Mouse (Mus musculus): ENCODE measurements around the gene Mettl7a1. TPM values are rescaled to one million over a fixed set of nuclear protein-coding genes. Genes with fewer than 3 reads are reported as not detected.
"Not testable (repeated sequence)": the region's sequence is repeated elsewhere in the genome, so short reads cannot be mapped to it uniquely, and the experiment has no call there.

The Mettl7a1 gene
- total and polyA plus RNA-seq, 3 experiments, result 17.3 to 34.4 TPM; not detected in 1

- Histone ChIP-seq H3K79me2 (ENCODE audit: control insufficient read depth, insufficient read depth, low read length, poor library complexity) (no peaks in the 10 kb centered on the region), H3K4me1 (ENCODE audit: control insufficient read depth in 1 of 2, insufficient read depth in 2 of 2, low read length in 2 of 2) (no peaks in the 10 kb centered on the region), H3K27ac (ENCODE audit: control insufficient read depth, low read depth, low read length) (no peak overlapping the region), H3K36me3 (ENCODE audit: control insufficient read depth in 1 of 2, insufficient read depth in 2 of 2, low read length in 2 of 2) (no peaks in the 10 kb centered on the region), H3K27me3 (ENCODE audit: control insufficient read depth in 1 of 2, insufficient read depth in 2 of 2, low read length in 2 of 2) (peaks cover 10 to 21% of the 10 kb centered on the region in 2 experiments), H3K9me3 (replicated peaks; ENCODE audit: insufficient read depth, low read length) (no peaks in the 10 kb centered on the region), H3K9ac (ENCODE audit: control insufficient read depth, low read depth, low read length, poor library complexity, severe bottlenecking) (no peak overlapping the region), H3K4me3 (ENCODE audit: control insufficient read depth in 1 of 2, insufficient read depth in 1 of 2, low read depth in 2 of 2, low read length in 2 of 2) (no peak overlapping the region)
- no peak for DNase-seq (ENCODE audit: low read depth, low spot score)
- no peak for TF ChIP-seq MYC (IDR thresholded peaks at IDR 0.05; ENCODE audit: low read depth, low read length)
- TF ChIP-seq ZKSCAN1 (IDR thresholded peaks at IDR 0.05; ENCODE audit: low read depth, low read length), result no peak
- TF ChIP-seq MAX (IDR thresholded peaks at IDR 0.05; ENCODE audit: low read length), result no peak
- no peak for TF ChIP-seq E2F4 (IDR thresholded peaks at IDR 0.05; ENCODE audit: borderline replicate concordance, low read depth, low read length)
- no peak for TF ChIP-seq RCOR1 (IDR thresholded peaks at IDR 0.05; ENCODE audit: low read depth, low read length)
- TF ChIP-seq MYB (IDR thresholded peaks at IDR 0.05; ENCODE audit: low read depth, low read length), result no peak
- TF ChIP-seq NELFE (IDR thresholded peaks at IDR 0.05; ENCODE audit: low read depth, low read length), result no peak
These were observed 51.9 kb downstream of the Mettl7a1 start for GRCm38 (mm10) chr15:100355876-100356275.

DNA sequence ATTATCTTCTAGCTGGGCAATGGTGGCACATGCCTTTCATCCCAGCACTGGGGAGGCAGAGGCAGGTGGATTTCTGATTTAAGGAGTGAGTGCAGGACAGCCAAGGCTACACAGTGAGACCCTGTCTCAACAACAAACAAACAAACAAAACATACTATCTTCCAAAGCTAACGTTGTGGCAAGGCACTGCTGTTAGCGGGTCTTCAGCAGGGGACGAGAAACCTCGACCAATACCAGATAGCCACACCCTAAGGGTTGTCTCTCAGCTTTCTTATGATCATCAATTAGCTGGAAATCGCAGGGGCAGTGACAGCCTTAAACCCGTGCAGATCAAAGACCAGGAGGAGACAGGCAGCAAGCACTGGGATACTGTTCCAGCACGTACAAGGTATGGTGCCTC is 60.3 kb downstream of the Mettl7a1 start, which contains the start of gene Higd1c:
Higd1c (plus strand) TSS at position 301 of the 400 bp plus-strand sequence.
- Histone ChIP-seq H3K4me3 (ENCODE audit: control insufficient read depth in 1 of 2, insufficient read depth in 1 of 2, low read depth in 2 of 2, low read length in 2 of 2) (no peak within 1 kb of the TSS), H3K36me3 (ENCODE audit: control insufficient read depth in 1 of 2, insufficient read depth in 2 of 2, low read length in 2 of 2) (no peaks in the 10 kb centered on the region), H3K27me3 (ENCODE audit: control insufficient read depth in 1 of 2, insufficient read depth in 2 of 2, low read length in 2 of 2) (peaks cover 16 to 23% of the 10 kb centered on the region in 2 experiments), H3K27ac (ENCODE audit: control insufficient read depth, low read depth, low read length) (no peak within 1 kb of the TSS), H3K9ac (ENCODE audit: control insufficient read depth, low read depth, low read length, poor library complexity, severe bottlenecking) (no peak within 1 kb of the TSS), H3K9me3 (replicated peaks; ENCODE audit: insufficient read depth, low read length) (no peaks in the 10 kb centered on the region), H3K4me1 (ENCODE audit: control insufficient read depth in 1 of 2, insufficient read depth in 2 of 2, low read length in 2 of 2) (no peaks in the 10 kb centered on the region), H3K79me2 (ENCODE audit: control insufficient read depth, insufficient read depth, low read length, poor library complexity) (no peaks in the 10 kb centered on the region)
- no peak for DNase-seq (ENCODE audit: low read depth, low spot score)
- TF ChIP-seq HCFC1 (IDR thresholded peaks at IDR 0.05; ENCODE audit: low read depth, low read length), result no peak
- TF ChIP-seq ELF1 (IDR thresholded peaks at IDR 0.05; ENCODE audit: low read depth, low read length), result no peak
- TF ChIP-seq NELFE (IDR thresholded peaks at IDR 0.05; ENCODE audit: low read depth, low read length), result no peak
- no peak for TF ChIP-seq SMC3 (IDR thresholded peaks at IDR 0.05; ENCODE audit: low read depth, low read length)
- no peak for TF ChIP-seq POLR2AphosphoS2 (IDR thresholded peaks at IDR 0.05; ENCODE audit: low read length)

- not testable (repeated sequence) for H3K4me3 ChIP-seq (ENCODE audit: control insufficient read depth in 1 of 2, insufficient read depth in 1 of 2, low read depth in 2 of 2, low read length in 2 of 2); H3K36me3 ChIP-seq (ENCODE audit: control insufficient read depth in 1 of 2, insufficient read depth in 2 of 2, low read length in 2 of 2); H3K9me3 ChIP-seq (replicated peaks; ENCODE audit: insufficient read depth, low read length); H3K4me1 ChIP-seq (ENCODE audit: control insufficient read depth in 1 of 2, insufficient read depth in 2 of 2, low read length in 2 of 2); H3K9ac ChIP-seq (ENCODE audit: control insufficient read depth, low read depth, low read length, poor library complexity, severe bottlenecking); H3K27ac ChIP-seq (ENCODE audit: control insufficient read depth, low read depth, low read length); H3K79me2 ChIP-seq (ENCODE audit: control insufficient read depth, insufficient read depth, low read length, poor library complexity); DNase-seq (ENCODE audit: low read depth, low spot score)
- peaks cover 11 to 18% of the 10 kb centered on the region in 2 experiments for H3K27me3 ChIP-seq (ENCODE audit: control insufficient read depth in 1 of 2, insufficient read depth in 2 of 2, low read length in 2 of 2)
These were observed 62.0 kb downstream of the Mettl7a1 start for GRCm38 (mm10) chr15:100365967-100366366.

Data from MEL (cell line).